Mouse (Mus musculus) C2C12 (cell line): ENCODE data around the gene Sc5d. TPM values are rescaled to one million over a fixed set of nuclear protein-coding genes. Genes with fewer than 3 reads are reported as not detected.
A peak's percentile ranks its signal among the peaks of the same experiment; 100 is the strongest.

Experiments used
- H3K27me3 ChIP-seq: one replicate; pipeline ENCODE4 v1.6.1; 2011; ENCODE audit not compliant: control insufficient read depth, insufficient read depth, insufficient read length
- H3K36me3 ChIP-seq: one replicate; pipeline ENCODE4 v1.6.1; 2011; ENCODE audit not compliant: control insufficient read depth, insufficient read depth
- H3K4me3 ChIP-seq: one replicate; pipeline ENCODE4 v1.5.1; 2011; ENCODE audit warnings: mild to moderate bottlenecking, control low read depth; ENCODE audit not compliant: poor library complexity, insufficient read depth, severe bottlenecking
- H3K79me2 ChIP-seq: one replicate; pipeline ENCODE4 v1.6.1; 2011; ENCODE audit not compliant: control insufficient read depth, insufficient read depth
- H3K79me3 ChIP-seq: one replicate; pipeline ENCODE4 v1.6.1; 2011; ENCODE audit warnings: low read depth, control low read depth
- H3ac ChIP-seq: one replicate; pipeline ENCODE3; 2011; ENCODE audit warnings: low read depth; ENCODE audit not compliant: control insufficient read depth, insufficient read length
- CEBPB ChIP-seq: IDR thresholded peaks from one replicate; pipeline ENCODE4 v1.6.1; 2011; ENCODE audit warnings: low read depth, mild to moderate bottlenecking, control low read depth, moderate library complexity
- CTCF ChIP-seq: IDR thresholded peaks from one replicate; pipeline ENCODE4 v1.5.1; 2011; ENCODE audit not compliant: control insufficient read depth, insufficient read depth, insufficient read length
- FOSL1 ChIP-seq: IDR thresholded peaks from one replicate; pipeline ENCODE4 v1.8.0; 2011; ENCODE audit warnings: mild to moderate bottlenecking, low read length; ENCODE audit not compliant: poor library complexity, insufficient read depth, severe bottlenecking
- MAX ChIP-seq: IDR thresholded peaks from one replicate; pipeline ENCODE4 v1.6.1; 2011; ENCODE audit warnings: mild to moderate bottlenecking, control low read depth
- MYOD1 ChIP-seq: IDR thresholded peaks from one replicate; pipeline ENCODE4 v1.6.1; 2011; ENCODE audit warnings: low read depth; ENCODE audit not compliant: control insufficient read depth, insufficient read length
- MYOG ChIP-seq: IDR thresholded peaks from one replicate; pipeline ENCODE4 v1.6.1; 2011; ENCODE audit not compliant: control insufficient read depth, insufficient read length; ENCODE audit errors: extremely low read depth
- USF1 ChIP-seq: IDR thresholded peaks from one replicate; pipeline ENCODE4 v1.6.1; 2011; ENCODE audit warnings: low read depth, mild to moderate bottlenecking, control low read depth, moderate library complexity
- long read RNA-seq, 2 experiments: library from polyadenylated mRNA; unstranded; transcript quantifications; one replicate each; pipeline ENCODE4 v2.0.0; 2019 to 2020
- polyA plus RNA-seq: library from polyadenylated mRNA; unstranded; fragments of >200 nt; fragmentation: generic; extraction: Trizol; gene quantifications from one replicate; pipeline ENCODE4 v1.2.1, GENCODE M21; 2012; ENCODE audit warnings: missing spikeins

Gene Sc5d
- 17.1 TPM for polyA plus RNA-seq
- long read RNA-seq, experiment 1, full-length matches to known transcripts, result 35 of 52 reads
- long read RNA-seq, experiment 1, partial matches to known transcripts, result 3 of 52 reads
- long read RNA-seq, experiment 1, other reads (novel, unspliced or antisense), result 14 of 52 reads
- long read RNA-seq, experiment 2, full-length matches to known transcripts, result 136 of 146 reads
- long read RNA-seq, experiment 2, partial matches to known transcripts, result 7 of 146 reads
- long read RNA-seq, experiment 2, other reads (novel, unspliced or antisense), result 3 of 146 reads

GRCm38 (mm10) chr9:42264145-42264544 is at the start of gene Sc5d:
Sc5d (minus strand) TSS chr9:42264256.
- Histone ChIP-seq H3ac (peak within 1 kb of the TSS; percentile 70), H3K79me2 (peaks cover 31% of the 10 kb centered on the region), H3K27me3 (peaks cover 7% of the 10 kb centered on the region), H3K36me3 (no peaks in the 10 kb centered on the region), H3K4me3 (peak within 1 kb of the TSS; percentile 52), H3K79me3 (peaks cover 13% of the 10 kb centered on the region)
- TF ChIP-seq CTCF (no peak), USF1 (peak; percentile 90), CEBPB (no peak), MYOG (no peak), FOSL1 (no peak), MAX (peak; percentile 85), MYOD1 (no peak)

GRCm38 (mm10) chr9:42311311-42311710 is 47.3 kb upstream of the Sc5d start:
- no peaks in the 10 kb centered on the region for H3K79me2 ChIP-seq
- no peak overlapping the region for H3K4me3 ChIP-seq
- H3ac ChIP-seq, result no peak overlapping the region
- H3K36me3 ChIP-seq, result no peaks in the 10 kb centered on the region
- TF ChIP-seq MAX (no peak), CEBPB (no peak), CTCF (no peak), FOSL1 (no peak), MYOD1 (no peak), USF1 (no peak), MYOG (no peak)
- no peaks in the 10 kb centered on the region for H3K27me3 ChIP-seq
- no peaks in the 10 kb centered on the region for H3K79me3 ChIP-seq

GRCm38 (mm10) chr9:42303894-42304293 is 39.8 kb upstream of the Sc5d start:
- no peak for TF ChIP-seq USF1
- no peak for TF ChIP-seq MYOD1
- no peak for TF ChIP-seq CTCF
- no peak for TF ChIP-seq MAX
- no peak for TF ChIP-seq MYOG
- no peak for TF ChIP-seq FOSL1
- no peak for TF ChIP-seq CEBPB

GRCm38 (mm10) chr9:42301082-42301633 is 37.1 kb upstream of the Sc5d start:
- no peaks in the 10 kb centered on the region for H3K36me3 ChIP-seq
- H3K79me2 ChIP-seq, result no peaks in the 10 kb centered on the region
- no peak overlapping the region for H3K4me3 ChIP-seq
- H3ac ChIP-seq, result no peak overlapping the region
- TF ChIP-seq MYOG (no peak), CEBPB (no peak), MYOD1 (no peak), USF1 (no peak), FOSL1 (no peak), MAX (no peak), CTCF (no peak)
- peaks cover 18% of the 10 kb centered on the region for H3K27me3 ChIP-seq
- H3K79me3 ChIP-seq, result no peaks in the 10 kb centered on the region

More at GRCm38 (mm10) chr9:42303894-42304293, 39.8 kb upstream of the Sc5d start:
- no peaks in the 10 kb centered on the region for H3K36me3 ChIP-seq
- no peaks in the 10 kb centered on the region for H3K79me3 ChIP-seq
- no peak overlapping the region for H3ac ChIP-seq
- peaks cover 13% of the 10 kb centered on the region for H3K27me3 ChIP-seq
- no peaks in the 10 kb centered on the region for H3K79me2 ChIP-seq
- H3K4me3 ChIP-seq, result no peak overlapping the region

GRCm38 (mm10) chr9:42296297-42296922 is 32.4 kb upstream of the Sc5d start:
- no peak for TF ChIP-seq CEBPB
- TF ChIP-seq CTCF, result no peak
- no peak for TF ChIP-seq MYOD1
- TF ChIP-seq MYOG, result no peak
- no peak for TF ChIP-seq MAX
- no peak for TF ChIP-seq USF1
- TF ChIP-seq FOSL1, result no peak
- Histone ChIP-seq H3K79me2 (no peaks in the 10 kb centered on the region), H3ac (no peak overlapping the region), H3K79me3 (no peaks in the 10 kb centered on the region), H3K27me3 (peaks cover 29% of the 10 kb centered on the region), H3K4me3 (no peak overlapping the region), H3K36me3 (no peaks in the 10 kb centered on the region)
